Mouse (Mus musculus) bone marrow macrophage, adult 2 months (primary cell): ENCODE results near the gene Arhgap4. TPM values are rescaled to one million over a fixed set of nuclear protein-coding genes. Genes with fewer than 3 reads are reported as not detected.
A peak's percentile ranks its signal among the peaks of the same experiment; 100 is the strongest.

Experiments used
- H3K27ac ChIP-seq: 2 replicates; pipeline ENCODE4 v1.5.1; 2012; ENCODE audit warnings: low read depth, low read length; ENCODE audit not compliant: insufficient read depth
- H3K4me1 ChIP-seq: 2 replicates; pipeline ENCODE4 v1.6.1; 2012; ENCODE audit warnings: low read length; ENCODE audit not compliant: control insufficient read depth, insufficient read depth
- H3K4me3 ChIP-seq: 2 replicates; pipeline ENCODE4 v1.5.1; 2012; ENCODE audit warnings: mild to moderate bottlenecking, low read length, moderate library complexity; ENCODE audit not compliant: insufficient read depth
- CTCF ChIP-seq: IDR thresholded peaks from 2 replicates; pipeline ENCODE4 v1.5.1; 2012; ENCODE audit warnings: low read depth, mild to moderate bottlenecking, low read length, moderate library complexity
- POLR2A ChIP-seq: IDR thresholded peaks from 2 replicates; pipeline ENCODE4 v1.6.1; 2012; ENCODE audit warnings: mild to moderate bottlenecking, low read depth, low read length, borderline replicate concordance
- polyA plus RNA-seq: library from polyadenylated mRNA; stranded (reverse); fragments of >200 nt; gene quantifications from 2 replicates; pipeline ENCODE4 v1.2.4, GENCODE M21; 2012; ENCODE audit not compliant: missing spikeins, insufficient read depth, insufficient read length

Gene Arhgap4
- polyA plus RNA-seq, 1 experiment = 106 TPM

DNA sequence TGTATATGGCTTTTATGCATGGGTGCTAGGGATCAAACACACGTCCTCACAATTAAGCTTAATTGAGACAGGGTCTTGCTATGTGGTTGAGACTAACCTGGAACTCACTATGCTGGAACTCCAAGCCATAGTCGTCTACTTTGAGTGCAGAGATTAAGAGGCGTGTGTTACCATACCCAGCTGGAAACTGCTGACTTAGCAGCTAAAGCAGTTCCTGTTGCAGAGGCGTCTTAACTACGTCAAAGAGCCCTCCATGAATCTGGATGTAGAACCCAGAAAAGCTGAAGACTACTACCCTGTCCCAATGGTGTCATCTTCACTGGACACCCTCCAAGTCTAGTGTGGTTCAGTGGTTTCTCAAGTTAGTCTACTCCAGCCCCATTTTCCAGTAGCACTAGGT is 3.0 kb downstream of the Arhgap4 start:
- no peak for TF ChIP-seq POLR2A
- no peak for TF ChIP-seq CTCF
- Histone ChIP-seq H3K4me1 (peaks cover 23% of the 10 kb centered on the region), H3K4me3 (no peak overlapping the region), H3K27ac (no peak overlapping the region)

GRCm38 (mm10) chrX:73916945-73917344 is 4.7 kb downstream of the Arhgap4 start:
- Histone ChIP-seq H3K4me1 (peaks cover 37% of the 10 kb centered on the region), H3K27ac (no peak overlapping the region), H3K4me3 (no peak overlapping the region)
- no peak for TF ChIP-seq CTCF
- TF ChIP-seq POLR2A = no peak

- TF ChIP-seq CTCF = no peak
- no peak for TF ChIP-seq POLR2A
- peaks cover 51% of the 10 kb centered on the region for H3K4me1 ChIP-seq
- H3K27ac ChIP-seq = peak overlapping the region; percentile 87
- peak overlapping the region; percentile 44 for H3K4me3 ChIP-seq
Measured at GRCm38 (mm10) chrX:73914827-73915703, 6.6 kb downstream of the Arhgap4 start.

GRCm38 (mm10) chrX:73911588-73911987 is 10.1 kb downstream of the Arhgap4 start:
- TF ChIP-seq CTCF (no peak), POLR2A (no peak)
- Histone ChIP-seq H3K27ac (peak overlapping the region; percentile 84), H3K4me1 (peaks cover 50% of the 10 kb centered on the region), H3K4me3 (no peak overlapping the region)

- H3K27ac ChIP-seq = peak overlapping the region; percentile 84
- peak overlapping the region; percentile 47 for H3K4me3 ChIP-seq
- H3K4me1 ChIP-seq = peaks cover 50% of the 10 kb centered on the region
- TF ChIP-seq CTCF = no peak
- no peak for TF ChIP-seq POLR2A
Measured at GRCm38 (mm10) chrX:73911156-73911555, 10.5 kb downstream of the Arhgap4 start.

GRCm38 (mm10) chrX:73910451-73910850 is 11.2 kb downstream of the Arhgap4 start:
- H3K27ac ChIP-seq = peak overlapping the region; percentile 38
- peak overlapping the region; percentile 47 for H3K4me3 ChIP-seq
- H3K4me1 ChIP-seq = peaks cover 45% of the 10 kb centered on the region
- TF ChIP-seq POLR2A = no peak
- no peak for TF ChIP-seq CTCF

GRCm38 (mm10) chrX:73910049-73910448 is 11.6 kb downstream of the Arhgap4 start:
- TF ChIP-seq CTCF (no peak), POLR2A (no peak)
- Histone ChIP-seq H3K4me1 (peaks cover 44% of the 10 kb centered on the region), H3K27ac (peak overlapping the region; percentile 63), H3K4me3 (no peak overlapping the region)

GRCm38 (mm10) chrX:73897959-73898358 is 23.7 kb downstream of the Arhgap4 start:
- H3K4me3 ChIP-seq = no peak overlapping the region
- TF ChIP-seq POLR2A = no peak
- TF ChIP-seq CTCF = no peak
- H3K4me1 ChIP-seq = no peaks in the 10 kb centered on the region
- H3K27ac ChIP-seq = no peak overlapping the region

- Histone ChIP-seq H3K27ac (no peak within 1 kb of the TSS), H3K4me1 (no peaks in the 10 kb centered on the region), H3K4me3 (no peak within 1 kb of the TSS)
- TF ChIP-seq CTCF = peak; percentile 21; the same call in 1 of the 2 replicates
- no peak for TF ChIP-seq POLR2A
Measured at GRCm38 (mm10) chrX:73895719-73896118, 26.0 kb downstream of the Arhgap4 start, which contains the start of gene L1cam. TSS of gene L1cam (minus strand) at chrX:73896105.

DNA sequence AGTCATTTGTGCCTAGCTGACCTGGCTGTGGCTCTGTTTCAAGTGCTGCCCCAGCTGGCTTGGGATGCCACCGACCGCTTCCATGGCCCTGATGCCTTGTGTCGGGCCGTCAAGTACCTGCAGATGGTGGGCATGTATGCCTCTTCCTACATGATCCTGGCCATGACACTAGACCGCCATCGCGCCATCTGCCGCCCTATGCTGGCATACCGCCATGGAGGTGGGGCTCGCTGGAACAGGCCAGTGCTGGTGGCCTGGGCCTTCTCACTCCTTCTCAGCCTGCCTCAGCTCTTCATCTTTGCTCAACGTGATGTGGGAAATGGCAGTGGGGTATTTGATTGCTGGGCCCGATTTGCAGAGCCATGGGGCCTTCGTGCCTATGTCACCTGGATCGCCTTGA is 28.8 kb downstream of the Arhgap4 start:
- Histone ChIP-seq H3K4me3 (no peak overlapping the region), H3K27ac (no peak overlapping the region), H3K4me1 (no peaks in the 10 kb centered on the region)
- no peak for TF ChIP-seq POLR2A
